Mouse (Mus musculus): ENCODE results near the gene Tlr9.

GRCm38 (mm10) chr9:106250245-106250644 lies 27.8 kb downstream of the Tlr9 start:
- TF ChIP-seq CTCF (IDR thresholded peaks at IDR 0.05) (no peak), EP300 (IDR thresholded peaks at IDR 0.05) (peak; percentile 94)
